Mouse (Mus musculus): ENCODE measurements around the gene Myl10. TPM values are rescaled to one million over a fixed set of nuclear protein-coding genes. Genes with fewer than 3 reads are reported as not detected.
A peak's percentile ranks its signal among the peaks of the same experiment; 100 is the strongest.
"Not testable (repeated sequence)": the region's sequence is repeated elsewhere in the genome, so short reads cannot be mapped to it uniquely, and the experiment has no call there.

Gene Myl10
- total and polyA plus RNA-seq, 2 experiments from 2014 or later, result not detected

- TF ChIP-seq CTCF (IDR thresholded peaks at IDR 0.05; ENCODE audit: low read depth), result peak; percentile 73
- DNase-seq (ENCODE audit: low spot score), result peak; percentile 76
- no peaks in the 10 kb centered on the region for H3K36me3 ChIP-seq (ENCODE audit: insufficient read depth, low read length)
- no peaks in the 10 kb centered on the region for H3K27me3 ChIP-seq (ENCODE audit: insufficient read depth, low read length)
- peak overlapping the region; percentile 38 for H3K4me2 ChIP-seq (ENCODE audit: low read depth, low read length)
- no peak overlapping the region for H3K27ac ChIP-seq
- no peak; the same call in 1 of the 2 replicates for ATAC-seq
- peaks cover 11% of the 10 kb centered on the region; the same call in 1 of the 2 replicates for H3K4me1 ChIP-seq (ENCODE audit: insufficient read depth, low read length)
- no peak overlapping the region for H3K9ac ChIP-seq (replicated peaks; ENCODE audit: low read length)
- 30% methylated on average over 11 of the region's 11 CpGs for WGBS
- H3K4me3 ChIP-seq (ENCODE audit: low read length), result 0 out of 2 replicates have a peak overlapping the region, but pooled peaks have one; percentile 9
- no peaks in the 10 kb centered on the region for H3K9me3 ChIP-seq (ENCODE audit: low read length)
These were observed 21.9 kb downstream of the Myl10 start for GRCm38 (mm10) chr5:136714879-136715278.

DNA sequence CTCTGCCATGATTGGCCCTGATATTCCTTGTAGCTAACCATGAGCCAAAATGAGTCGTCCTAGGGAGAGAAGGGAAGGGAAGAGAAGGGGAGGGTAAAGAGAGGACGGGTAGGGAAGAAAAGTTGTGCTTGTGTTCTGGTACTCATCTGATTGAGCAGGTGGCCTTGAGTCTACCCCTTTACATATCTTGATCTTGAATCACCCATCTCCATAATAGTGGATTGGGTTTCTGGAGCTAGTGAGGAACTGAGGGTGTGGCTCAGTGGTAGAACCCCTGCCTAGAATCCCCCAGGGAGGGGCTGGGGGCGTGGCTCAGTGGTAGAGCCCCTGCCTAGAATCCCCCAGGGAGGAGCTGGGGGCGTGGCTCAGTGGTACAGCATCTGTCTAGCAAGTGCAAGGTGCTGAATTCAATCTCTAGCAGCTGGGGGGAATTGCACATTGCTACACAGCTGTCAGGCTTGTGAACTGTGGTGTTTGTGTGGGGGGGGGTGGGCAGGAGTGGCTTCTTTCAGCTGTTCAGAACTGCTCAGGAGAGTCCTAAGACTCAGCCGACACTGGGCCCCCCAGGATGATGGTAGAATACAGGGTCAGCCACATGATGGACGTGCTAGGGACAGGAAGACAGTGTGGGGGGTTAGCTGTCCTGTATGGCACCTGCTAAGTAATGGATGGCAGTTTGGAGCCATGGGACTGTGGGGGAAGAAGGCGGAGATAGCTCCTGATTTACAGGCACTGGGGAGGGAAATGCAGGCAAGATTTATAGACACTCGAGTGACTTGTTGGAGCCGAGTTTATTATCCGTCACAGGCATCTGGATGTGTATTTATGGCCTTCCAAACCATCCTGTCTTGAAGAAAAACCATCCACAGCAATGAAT is 24.0 kb downstream of the Myl10 start:
- WGBS, result 67% methylated on average over 10 of the region's 10 CpGs
- Histone ChIP-seq H3K27me3 (ENCODE audit: insufficient read depth, low read length) (no peaks in the 10 kb centered on the region), H3K9ac (replicated peaks; ENCODE audit: low read length) (no peak overlapping the region), H3K4me1 (ENCODE audit: insufficient read depth, low read length) (peaks cover 11% of the 10 kb centered on the region; the same call in 1 of the 2 replicates), H3K9me3 (ENCODE audit: low read length) (no peaks in the 10 kb centered on the region), H3K36me3 (ENCODE audit: insufficient read depth, low read length) (no peaks in the 10 kb centered on the region), H3K4me3 (ENCODE audit: low read length) (no peak overlapping the region), H3K27ac (no peak overlapping the region), H3K4me2 (ENCODE audit: low read depth, low read length) (no peak overlapping the region)
- no peak for TF ChIP-seq CTCF (IDR thresholded peaks at IDR 0.05; ENCODE audit: low read depth)
- DNase-seq (ENCODE audit: low spot score) (no peak), ATAC-seq (no peak)

DNA sequence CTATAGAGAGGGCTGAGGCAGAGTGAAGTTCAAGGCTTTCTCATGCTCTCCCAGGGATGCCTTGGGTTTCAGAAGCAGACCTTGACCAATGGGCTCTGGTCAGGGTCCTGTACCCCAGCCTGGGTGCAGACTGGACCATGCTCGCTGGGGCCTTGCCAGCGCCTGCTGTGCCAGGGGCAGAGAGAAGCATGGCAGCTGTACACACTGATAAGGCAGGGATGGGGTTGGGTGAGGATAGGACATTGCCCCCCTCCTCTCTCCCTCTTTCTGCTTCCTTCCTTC is 24.6 kb downstream of the Myl10 start:
- H3K27me3 ChIP-seq (ENCODE audit: insufficient read depth, low read length), result no peaks in the 10 kb centered on the region
- H3K36me3 ChIP-seq (ENCODE audit: insufficient read depth, low read length), result no peaks in the 10 kb centered on the region
- 77% methylated on average over 2 of the region's 2 CpGs for WGBS
- TF ChIP-seq CTCF (IDR thresholded peaks at IDR 0.05; ENCODE audit: low read depth), result no peak
- no peak overlapping the region for H3K4me2 ChIP-seq (ENCODE audit: low read depth, low read length)
- no peak overlapping the region for H3K27ac ChIP-seq
- no peak overlapping the region for H3K9ac ChIP-seq (replicated peaks; ENCODE audit: low read length)
- ATAC-seq, result no peak
- H3K4me3 ChIP-seq (ENCODE audit: low read length), result no peak overlapping the region
- DNase-seq (ENCODE audit: low spot score), result no peak
- H3K4me1 ChIP-seq (ENCODE audit: insufficient read depth, low read length), result peaks cover 11% of the 10 kb centered on the region; the same call in 1 of the 2 replicates
- no peaks in the 10 kb centered on the region for H3K9me3 ChIP-seq (ENCODE audit: low read length)

- Histone ChIP-seq H3K4me2 (ENCODE audit: low read depth, low read length) (no peak overlapping the region), H3K9ac (replicated peaks; ENCODE audit: low read length) (no peak overlapping the region), H3K4me1 (ENCODE audit: insufficient read depth, low read length) (peaks cover 11% of the 10 kb centered on the region; the same call in 1 of the 2 replicates), H3K36me3 (ENCODE audit: insufficient read depth, low read length) (no peaks in the 10 kb centered on the region), H3K27me3 (ENCODE audit: insufficient read depth, low read length) (no peaks in the 10 kb centered on the region), H3K27ac (no peak overlapping the region), H3K4me3 (ENCODE audit: low read length) (no peak overlapping the region), H3K9me3 (ENCODE audit: low read length) (no peaks in the 10 kb centered on the region)
- ATAC-seq (0 out of 2 replicates have a peak, but pooled peaks have one; percentile 32), DNase-seq (ENCODE audit: low spot score) (peak; percentile 36)
- TF ChIP-seq CTCF (IDR thresholded peaks at IDR 0.05; ENCODE audit: low read depth), result no peak
- WGBS, result 58% methylated on average over 8 of the region's 8 CpGs
These were observed 25.7 kb downstream of the Myl10 start for GRCm38 (mm10) chr5:136718656-136719055.

- WGBS, result 74% methylated on average over 5 of the region's 5 CpGs
- Histone ChIP-seq H3K4me3 (ENCODE audit: low read length) (no peak overlapping the region), H3K4me1 (ENCODE audit: insufficient read depth, low read length) (no peaks in the 10 kb centered on the region), H3K36me3 (ENCODE audit: insufficient read depth, low read length) (no peaks in the 10 kb centered on the region), H3K27ac (no peak overlapping the region), H3K9me3 (ENCODE audit: low read length) (no peaks in the 10 kb centered on the region), H3K9ac (replicated peaks; ENCODE audit: low read length) (no peak overlapping the region), H3K27me3 (ENCODE audit: insufficient read depth, low read length) (no peaks in the 10 kb centered on the region), H3K4me2 (ENCODE audit: low read depth, low read length) (no peak overlapping the region)
- TF ChIP-seq CTCF (IDR thresholded peaks at IDR 0.05; ENCODE audit: low read depth), result no peak
- DNase-seq (ENCODE audit: low spot score) (peak; percentile 19), ATAC-seq (no peak)
These were observed 28.6 kb downstream of the Myl10 start for GRCm38 (mm10) chr5:136721596-136721995.

- H3K4me1 ChIP-seq (ENCODE audit: insufficient read depth, low read length); ATAC-seq; H3K9ac ChIP-seq (replicated peaks; ENCODE audit: low read length); H3K27ac ChIP-seq; H3K27me3 ChIP-seq (ENCODE audit: insufficient read depth, low read length); H3K4me3 ChIP-seq (ENCODE audit: low read length); H3K4me2 ChIP-seq (ENCODE audit: low read depth, low read length); H3K36me3 ChIP-seq (ENCODE audit: insufficient read depth, low read length); DNase-seq (ENCODE audit: low spot score); H3K9me3 ChIP-seq (ENCODE audit: low read length): not testable (repeated sequence)
- 80% methylated on average over 4 of the region's 5 CpGs for WGBS
These were observed 33.3 kb downstream of the Myl10 start for GRCm38 (mm10) chr5:136726271-136726670.

GRCm38 (mm10) chr5:136738918-136739317 is 46.0 kb downstream of the Myl10 start:
- no peaks in the 10 kb centered on the region for H3K27me3 ChIP-seq (ENCODE audit: insufficient read depth, low read length)
- DNase-seq (ENCODE audit: low spot score) (no peak), ATAC-seq (no peak)
- H3K9ac ChIP-seq (replicated peaks; ENCODE audit: low read length), result no peak overlapping the region
- no peaks in the 10 kb centered on the region for H3K4me1 ChIP-seq (ENCODE audit: insufficient read depth, low read length)
- no peak for TF ChIP-seq CTCF (IDR thresholded peaks at IDR 0.05; ENCODE audit: low read depth)
- no peak overlapping the region for H3K4me2 ChIP-seq (ENCODE audit: low read depth, low read length)
- H3K27ac ChIP-seq, result no peak overlapping the region
- WGBS, result 63% methylated on average over 6 of the region's 6 CpGs
- H3K9me3 ChIP-seq (ENCODE audit: low read length), result no peaks in the 10 kb centered on the region
- H3K36me3 ChIP-seq (ENCODE audit: insufficient read depth, low read length), result no peaks in the 10 kb centered on the region
- H3K4me3 ChIP-seq (ENCODE audit: low read length), result no peak overlapping the region

Measured in hindbrain, postnatal 0 days (tissue).